13 mouse cellular contexts compared by ENCODE assay signal in genomic region chr17:5765746-5766145, GRCm38 (mm10).
"Had no signal": no experiment of that assay in that cellular context is flagged by ENCODE, and none has a peak within 500 bp of the region (broad histone marks: within the 10 kb centered on the region; RNA-seq: fewer than 3 reads in every experiment).

No protein-coding gene starts in this region.

- H3K36me3 ChIP-seq: intestine, embryonic 15.5 days; kidney, embryonic 15.5 days; limb, embryonic 12.5 days; liver, embryonic 15.5 days; lung, embryonic 15.5 days; midbrain, embryonic 15.5 days; neural tube, embryonic 15.5 days had no signal

- ATAC-seq: intestine, embryonic 15.5 days; midbrain, embryonic 15.5 days had no signal

- H3K27ac ChIP-seq: intestine, embryonic 15.5 days; kidney, embryonic 15.5 days; limb, embryonic 12.5 days; liver, embryonic 15.5 days; lung, embryonic 15.5 days; midbrain, embryonic 15.5 days; neural tube, embryonic 15.5 days had no signal

- H3K9ac ChIP-seq: intestine, embryonic 15.5 days; kidney, embryonic 15.5 days; limb, embryonic 12.5 days; liver, embryonic 15.5 days; lung, embryonic 15.5 days; midbrain, embryonic 15.5 days; neural tube, embryonic 15.5 days had no signal

- H3K4me2 ChIP-seq: intestine, embryonic 15.5 days; kidney, embryonic 15.5 days; limb, embryonic 12.5 days; liver, embryonic 15.5 days; lung, embryonic 15.5 days; midbrain, embryonic 11.5 days; midbrain, embryonic 15.5 days; neural tube, embryonic 15.5 days had no signal

- H3K9me3 ChIP-seq: intestine, embryonic 15.5 days; kidney, embryonic 15.5 days; limb, embryonic 12.5 days; liver, embryonic 15.5 days; lung, embryonic 15.5 days; midbrain, embryonic 15.5 days; neural tube, embryonic 15.5 days had no signal

- H3K4me3 ChIP-seq: intestine, embryonic 15.5 days; kidney, embryonic 15.5 days; limb, embryonic 12.5 days; liver, embryonic 15.5 days; lung, embryonic 15.5 days; midbrain, embryonic 15.5 days; neural tube, embryonic 15.5 days had no signal

- H3K27me3 ChIP-seq: intestine, embryonic 15.5 days; kidney, embryonic 15.5 days; limb, embryonic 12.5 days; lung, embryonic 15.5 days; midbrain, embryonic 15.5 days; neural tube, embryonic 15.5 days had no signal

- DNase-seq: kidney, adult 18-20 months; kidney, postnatal 14 days; lung, postnatal 14 days; right cerebral cortex, postnatal 14 days; thymus, postnatal 36 days had no signal
